Mouse (Mus musculus) R1 (cell line): ENCODE results near the gene Hyal2.

Experiments used
- DNase-seq: peaks from one replicate; pipeline ENCODE4 v3.0.0-alpha.2; 2018; ENCODE audit warnings: low read depth, low spot score

Gene Hyal2

DNA sequence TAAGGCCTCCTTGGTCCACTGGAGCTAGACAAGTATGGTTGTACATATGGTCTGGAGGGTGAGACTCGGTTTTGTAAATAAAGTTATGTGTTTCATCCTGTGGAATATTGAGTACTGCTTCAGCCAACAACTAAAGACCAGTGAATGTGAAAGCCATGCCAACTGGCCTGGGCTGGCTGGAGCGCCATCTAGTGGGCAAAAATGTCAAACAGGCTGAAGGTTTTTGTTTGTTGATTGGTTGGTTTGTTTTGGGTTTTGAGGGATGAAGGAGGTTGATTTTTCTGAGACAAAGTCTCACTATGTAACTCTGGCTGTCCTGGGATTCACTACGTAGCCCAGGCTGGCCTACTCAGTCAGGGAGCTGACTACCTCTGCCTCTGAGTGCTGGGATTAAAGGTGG is 22.1 kb upstream of the Hyal2 start:
- DNase-seq, result peak; percentile 80

DNA sequence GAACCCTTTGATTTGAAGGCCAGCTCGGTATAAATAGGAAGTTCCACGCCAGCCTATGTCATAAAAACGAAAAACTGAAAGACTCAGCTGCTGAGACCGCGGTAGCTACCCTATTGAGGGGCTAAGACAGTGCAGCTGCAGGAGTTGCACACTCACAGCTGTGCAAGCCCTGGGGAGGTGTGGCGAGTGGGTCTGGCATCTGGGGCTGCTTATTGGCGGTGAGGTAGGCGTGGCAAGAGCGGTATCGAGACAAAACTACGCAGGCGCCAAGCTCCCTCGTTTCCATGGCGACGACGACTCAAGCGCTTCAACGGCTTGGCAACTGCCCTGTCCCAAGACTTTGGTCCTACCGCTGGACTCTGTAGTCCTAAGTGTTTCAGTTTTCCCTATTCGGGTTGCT is 20.7 kb upstream of the Hyal2 start, which contains the start of gene Zmynd10:
Zmynd10 (plus strand) TSS at position 273 of the 400 bp plus-strand sequence.
- peak; percentile 94 for DNase-seq

DNA sequence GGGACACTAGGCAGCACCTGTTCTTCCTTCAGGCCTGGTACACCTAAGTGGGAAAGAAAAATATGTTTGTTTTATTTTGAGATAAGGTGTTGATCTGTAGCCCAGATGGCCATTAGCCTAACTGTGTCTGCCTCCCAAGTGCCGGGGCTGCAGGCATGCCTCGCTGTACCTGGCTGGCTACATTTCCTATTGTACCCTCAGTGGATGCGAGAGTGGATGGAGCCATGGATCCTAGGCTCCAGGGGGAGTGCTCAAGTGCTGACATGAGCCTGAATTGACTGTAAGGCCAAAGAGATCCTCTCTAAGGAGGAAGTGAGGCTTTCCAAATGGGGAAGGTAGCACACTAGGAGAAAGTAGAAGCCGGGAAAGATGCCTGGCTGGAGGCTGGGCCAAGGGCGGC is 19.8 kb upstream of the Hyal2 start:
- no peak for DNase-seq

DNA sequence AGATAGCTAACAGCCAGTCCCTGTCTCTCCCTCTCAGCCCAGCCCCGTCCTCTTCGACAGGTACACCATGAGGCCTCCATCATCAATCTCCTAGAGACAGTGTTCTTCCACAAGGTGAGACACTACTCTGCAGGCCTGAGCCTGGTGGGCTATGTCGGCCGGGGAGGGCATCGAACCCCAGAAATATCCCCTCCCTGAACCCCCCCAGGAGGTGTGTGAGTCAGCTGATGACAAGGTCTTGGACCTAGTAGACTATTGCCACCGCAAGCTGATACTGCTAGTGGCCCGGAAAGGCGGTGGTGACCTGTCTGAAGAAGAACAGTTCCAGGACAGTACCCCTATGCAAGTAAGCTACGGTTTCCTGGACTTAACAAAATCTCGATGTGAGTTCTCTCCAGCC is 18.9 kb upstream of the Hyal2 start:
- no peak for DNase-seq

DNA sequence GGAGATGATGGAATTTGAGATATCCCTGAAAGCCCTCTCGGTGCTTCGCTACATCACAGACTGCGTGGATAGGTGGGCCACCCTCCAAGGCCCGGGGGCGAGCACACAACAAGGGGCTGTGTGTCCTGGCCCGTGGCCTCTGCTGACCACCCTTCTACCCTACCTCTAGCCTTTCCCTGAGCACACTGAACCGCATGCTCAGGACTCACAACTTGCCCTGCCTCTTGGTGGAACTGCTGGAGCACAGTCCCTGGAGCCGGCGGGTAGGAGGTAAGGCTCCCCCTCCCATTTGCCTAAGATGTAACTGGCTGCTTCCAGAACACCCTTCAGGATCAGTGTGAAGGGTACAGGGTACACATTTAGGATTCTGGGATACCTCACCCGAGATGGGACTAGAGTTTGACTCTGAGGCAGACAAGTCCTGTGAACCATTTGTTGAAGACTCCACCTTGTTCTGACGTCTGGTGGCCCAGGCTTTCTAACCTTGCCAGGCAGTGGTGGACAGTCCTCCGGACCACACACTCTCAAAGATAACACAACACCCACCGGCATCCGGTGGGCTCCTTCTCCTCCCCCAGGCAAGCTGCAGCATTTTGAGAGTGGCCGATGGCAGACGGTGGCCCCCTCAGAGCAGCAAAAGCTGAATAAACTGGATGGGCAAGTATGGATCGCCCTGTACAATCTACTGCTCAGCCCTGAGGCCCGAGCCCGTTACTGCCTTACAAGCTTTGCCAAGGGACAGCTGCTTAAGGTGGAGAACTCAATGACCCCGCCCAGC is 18.3 kb upstream of the Hyal2 start:
- DNase-seq, result no peak

DNA sequence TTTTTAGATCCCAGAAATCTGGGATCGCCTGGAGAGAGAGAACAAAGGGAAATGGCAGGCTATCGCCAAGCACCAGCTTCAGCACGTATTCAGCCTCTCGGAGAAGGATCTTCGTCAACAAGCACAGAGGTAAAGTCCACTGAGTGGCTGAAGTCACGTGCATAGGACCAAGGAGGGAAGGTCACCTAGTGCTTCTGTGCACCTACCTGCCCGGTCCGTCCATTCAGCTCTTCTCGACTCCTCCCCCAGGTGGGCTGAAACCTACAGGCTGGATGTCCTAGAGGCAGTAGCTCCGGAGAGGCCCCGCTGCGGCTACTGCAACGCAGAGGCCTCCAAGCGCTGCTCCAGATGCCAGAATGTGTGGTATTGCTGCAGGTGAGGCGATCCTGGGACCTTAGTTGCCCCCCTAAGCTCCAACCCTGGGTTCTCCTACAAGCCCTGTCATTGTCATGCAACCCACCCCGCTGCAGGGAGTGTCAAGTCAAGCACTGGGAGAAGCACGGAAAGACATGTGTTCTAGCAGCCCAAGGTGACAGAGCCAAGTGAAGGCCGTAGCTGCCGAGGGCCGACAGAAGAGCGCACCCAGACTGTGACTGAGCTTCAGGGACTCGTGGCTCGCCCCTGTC is 17.1 kb upstream of the Hyal2 start:
- DNase-seq, result peak; percentile 60

DNA sequence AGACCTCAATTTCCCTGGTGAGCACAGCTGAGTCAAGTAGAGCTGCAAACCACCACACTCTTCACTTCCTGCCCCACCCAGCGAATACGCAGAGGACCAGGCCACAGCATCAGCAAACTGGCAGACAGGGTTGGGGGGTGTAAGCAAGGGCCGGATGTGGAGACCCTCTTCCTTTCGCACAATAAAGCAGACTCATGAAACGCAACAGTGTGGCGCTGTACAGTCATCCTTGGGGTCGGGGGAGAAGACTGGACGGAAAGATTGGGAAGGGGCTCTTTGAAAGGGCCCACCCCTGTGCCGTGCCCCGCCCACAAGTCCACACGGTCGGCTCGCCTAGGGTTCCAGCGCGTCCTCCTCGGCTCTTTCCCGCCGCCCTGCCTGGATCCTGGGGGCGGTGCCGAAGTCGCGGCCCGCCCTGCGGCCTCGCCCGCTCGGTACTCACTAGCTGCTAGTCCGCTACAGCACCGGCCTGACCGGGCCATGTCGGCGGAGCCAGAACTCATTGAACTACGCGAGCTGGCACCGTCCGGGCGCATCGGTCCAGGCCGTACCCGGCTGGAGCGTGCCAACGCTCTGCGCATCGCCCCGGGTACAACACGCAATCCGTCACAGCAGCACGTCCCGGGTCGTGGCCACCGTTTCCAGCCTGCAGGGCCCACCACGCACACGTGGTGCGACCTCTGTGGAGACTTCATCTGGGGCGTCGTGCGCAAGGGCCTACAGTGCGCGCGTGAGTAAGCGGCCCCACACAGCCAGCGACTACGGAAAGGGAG is 16.4 kb upstream of the Hyal2 start, which contains the start of gene Rassf1:
Rassf1 (plus strand) TSS at position 439 of the 773 bp plus-strand sequence.
- DNase-seq, result peak; percentile 68

DNA sequence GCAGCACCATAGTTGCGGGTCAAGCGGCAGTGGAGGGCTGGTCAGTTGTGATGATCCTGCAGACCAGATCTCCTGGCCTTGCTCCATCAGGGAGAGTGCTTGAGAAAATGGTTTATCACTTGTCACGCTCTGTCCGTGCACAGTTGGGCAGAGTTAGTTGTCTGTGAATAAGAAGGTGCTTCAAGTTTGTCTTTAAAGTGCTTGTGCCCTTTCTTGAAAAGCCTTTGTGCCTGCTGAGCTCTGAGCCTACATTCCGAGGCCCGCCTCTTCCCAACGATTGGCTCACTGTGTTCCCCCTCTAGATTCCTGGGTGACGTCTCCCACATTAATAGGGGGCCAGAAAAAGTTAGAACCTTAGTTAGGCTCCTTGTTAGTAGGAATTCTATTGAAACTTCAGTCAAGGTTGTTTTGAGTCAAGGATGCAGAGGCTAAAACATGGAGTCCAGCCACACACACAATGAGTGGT is 15.8 kb upstream of the Hyal2 start:
- DNase-seq, result no peak

DNA sequence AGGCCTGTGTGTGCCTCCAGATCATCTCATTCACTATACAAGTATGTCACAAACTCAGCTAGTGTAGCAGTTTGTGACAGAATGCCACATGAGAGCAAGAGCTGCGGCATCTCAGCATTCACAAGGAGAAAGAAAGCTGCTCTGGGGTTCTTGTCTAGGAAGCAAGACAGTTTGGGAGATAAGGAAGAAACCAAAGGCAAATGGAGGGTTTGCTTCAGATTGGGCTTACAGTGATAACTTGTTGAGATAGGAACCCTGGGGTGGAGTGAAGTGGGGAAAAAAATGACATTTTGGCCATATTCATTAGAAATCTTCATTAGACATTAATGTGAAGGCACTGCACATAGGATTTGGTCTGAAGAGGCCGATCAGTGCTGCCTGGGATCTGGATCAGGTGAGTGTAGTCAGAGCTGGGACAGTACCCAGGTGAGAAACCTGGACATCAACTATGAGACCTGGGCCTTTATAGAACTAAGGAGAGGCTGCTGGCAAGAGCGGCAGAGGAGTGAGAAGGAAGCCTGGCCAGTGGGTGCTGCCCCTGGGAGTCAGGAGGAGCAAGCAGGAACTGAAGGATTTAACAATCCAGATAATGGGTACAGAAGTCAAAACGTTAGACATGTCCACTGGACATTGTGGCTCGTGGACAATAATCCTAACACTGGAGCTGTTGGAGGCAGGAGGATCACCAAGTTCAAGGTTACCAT is 14.9 kb upstream of the Hyal2 start:
- DNase-seq, result no peak

DNA sequence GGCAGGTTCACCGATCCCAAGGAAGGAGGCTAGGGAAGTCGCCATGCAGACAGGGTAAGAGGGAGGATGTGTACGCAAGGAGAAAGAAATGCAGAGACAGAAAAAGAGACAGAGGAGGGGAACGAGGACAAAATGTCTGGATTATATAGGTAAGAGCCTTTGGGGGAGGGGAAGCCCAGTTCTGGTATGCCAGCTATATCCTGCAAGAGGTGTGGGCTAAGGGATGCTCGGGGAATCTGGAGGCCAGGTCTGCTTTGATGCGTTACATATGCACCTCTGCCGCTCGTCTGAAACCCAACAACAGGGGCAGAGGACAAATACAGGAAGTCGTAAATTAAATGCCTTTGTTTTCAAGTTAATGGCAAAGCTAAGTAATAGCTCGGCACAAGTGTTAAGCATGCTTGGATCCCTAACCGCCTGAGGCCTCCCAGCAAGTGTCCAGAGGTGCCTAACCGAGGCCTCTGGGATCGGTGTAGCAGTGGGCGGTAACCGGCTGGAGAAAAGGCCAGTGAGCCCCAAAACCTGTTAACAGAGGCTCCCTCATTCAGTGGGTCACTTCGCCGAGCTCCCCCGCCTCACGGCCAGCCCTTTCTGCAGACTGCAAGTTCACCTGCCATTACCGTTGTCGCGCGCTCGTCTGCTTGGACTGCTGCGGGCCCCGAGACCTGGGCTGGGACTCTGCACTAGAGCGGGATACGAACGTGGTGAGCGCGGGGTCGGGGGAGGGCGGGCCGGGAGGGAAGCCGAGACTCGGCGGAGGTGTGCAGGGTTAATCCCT is 14.0 kb upstream of the Hyal2 start:
- DNase-seq, result no peak

DNA sequence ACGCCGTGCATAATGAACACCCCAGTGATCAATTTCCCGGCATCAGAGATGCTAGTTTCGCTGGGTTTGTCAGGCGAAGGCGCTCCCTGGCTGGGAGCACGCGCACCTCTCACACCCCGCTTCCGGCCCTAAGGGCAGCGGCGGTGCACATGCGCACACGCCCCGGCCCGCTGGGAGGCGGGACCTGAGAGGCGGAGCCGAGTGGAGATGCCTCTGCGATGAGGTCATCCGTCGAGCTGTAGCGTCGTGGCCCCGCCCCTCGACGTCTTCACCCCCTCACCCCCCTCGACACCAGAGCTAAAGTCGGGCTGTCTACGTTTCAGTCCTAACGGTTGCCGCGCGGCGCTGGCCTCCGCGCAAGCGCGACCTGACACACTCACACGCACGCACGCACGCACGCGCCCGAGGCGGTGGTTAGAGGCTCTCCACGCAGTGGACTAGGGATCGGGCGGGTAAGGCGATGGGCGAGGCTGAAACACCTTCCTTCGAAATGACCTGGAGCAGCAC is 13.4 kb upstream of the Hyal2 start:
- DNase-seq, result peak; percentile 98

DNA sequence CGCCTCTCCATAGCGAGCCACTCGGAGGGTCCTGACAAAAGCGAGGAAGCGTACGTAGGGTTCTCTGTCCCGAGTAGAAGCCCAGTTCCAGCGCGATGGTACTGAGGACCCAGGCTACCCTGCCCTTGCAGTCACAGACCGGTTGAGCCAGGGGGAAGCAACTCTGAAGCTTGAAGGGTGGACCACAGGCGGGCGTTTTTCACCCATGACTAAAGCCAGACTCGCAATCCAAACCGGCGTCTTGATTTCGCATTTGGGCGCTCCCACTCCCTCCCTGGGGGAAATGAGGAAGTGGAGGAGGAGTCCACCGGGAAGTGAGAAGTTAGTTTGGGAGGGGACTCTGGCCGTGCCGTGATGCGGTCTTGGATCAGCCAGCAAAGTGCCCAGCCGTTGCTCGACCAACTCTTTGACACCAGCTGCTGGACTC is 12.7 kb upstream of the Hyal2 start:
- DNase-seq, result peak; percentile 77

DNA sequence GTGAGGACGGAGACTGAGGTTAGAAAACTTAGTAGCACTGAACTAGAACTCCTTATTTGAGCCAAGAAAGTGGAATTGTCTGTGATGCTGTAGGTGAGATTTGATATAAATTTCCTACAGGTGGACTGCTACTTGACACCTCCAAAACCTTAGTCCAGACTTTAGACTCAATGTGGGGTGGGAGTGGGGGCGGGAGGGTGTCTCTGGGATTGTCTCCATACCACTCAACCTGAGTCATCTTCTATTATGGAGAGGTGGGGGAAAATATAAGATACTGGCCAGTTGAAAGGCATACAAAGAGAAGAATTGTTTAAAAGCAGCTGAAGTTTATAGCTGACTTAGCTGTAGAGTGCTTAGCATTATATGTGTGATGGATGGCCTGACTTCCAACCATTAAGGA is 12.0 kb upstream of the Hyal2 start:
- no peak for DNase-seq

DNA sequence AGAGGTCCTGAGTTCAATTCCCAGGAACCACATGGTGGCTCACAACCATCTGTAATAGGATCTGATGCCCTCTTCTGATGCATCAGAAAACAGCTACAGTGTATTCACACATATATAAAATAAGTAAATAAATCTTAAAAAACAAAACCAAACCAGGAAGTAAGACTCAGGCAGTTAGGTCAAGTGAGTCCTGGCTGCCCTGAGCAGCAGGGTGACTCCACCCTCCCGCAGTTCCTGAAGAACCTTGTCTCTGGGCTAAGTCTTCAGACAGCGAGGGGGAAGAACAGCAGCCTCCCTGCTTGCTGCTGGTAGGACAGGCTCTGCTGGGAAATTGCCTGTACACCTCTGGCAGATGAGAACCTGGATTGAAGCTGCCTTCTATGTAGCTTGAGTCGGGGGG is 11.4 kb upstream of the Hyal2 start:
- DNase-seq, result no peak

DNA sequence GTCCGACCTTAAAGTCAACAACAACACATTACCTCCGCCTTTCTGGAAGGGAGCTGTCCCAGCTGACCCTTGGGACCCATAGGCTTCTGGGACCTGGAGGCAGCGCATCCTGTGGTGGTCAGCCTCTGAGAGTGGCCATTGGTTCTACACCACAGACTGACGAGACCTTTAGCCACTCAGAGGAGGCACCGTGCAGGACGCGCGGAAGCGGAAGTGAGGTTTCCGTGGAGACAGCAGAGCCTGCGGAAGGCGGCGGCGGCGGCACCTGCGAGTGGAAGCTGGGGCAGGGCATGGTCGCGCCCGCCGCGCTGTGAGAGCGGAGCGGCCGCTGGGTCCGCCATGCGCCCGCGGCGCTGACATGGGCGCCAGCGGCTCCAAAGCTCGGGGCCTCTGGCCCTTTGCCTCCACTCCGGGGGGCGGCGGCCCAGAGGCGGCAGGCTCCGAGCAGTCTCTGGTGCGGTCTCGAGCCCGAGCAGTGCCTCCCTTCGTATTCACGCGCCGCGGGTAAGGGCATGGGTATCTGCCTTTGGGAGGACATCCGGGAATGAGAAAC is 4.6 kb upstream of the Hyal2 start, which contains the start of gene Tusc2:
Tusc2 (plus strand) TSS at position 227 of the 553 bp plus-strand sequence.
- peak; percentile 97 for DNase-seq

DNA sequence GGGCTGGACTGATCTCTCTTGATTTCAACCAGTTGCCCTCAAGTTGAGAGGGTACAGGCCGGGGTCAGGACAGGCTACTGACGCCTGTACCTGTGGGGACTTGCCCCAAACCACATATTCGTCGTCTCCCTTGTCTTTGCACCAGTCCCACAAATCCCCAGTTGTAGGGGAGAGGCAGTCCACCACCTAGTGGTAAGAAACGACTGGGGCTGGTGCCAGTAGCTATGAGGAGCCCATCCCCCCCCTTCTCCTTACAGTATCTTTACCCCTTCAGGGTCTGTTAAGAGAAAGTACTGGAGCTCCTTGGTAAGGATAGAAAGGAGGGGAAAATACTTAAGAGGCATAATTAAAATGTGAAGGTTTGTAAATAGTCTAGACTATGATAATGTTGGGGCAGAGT is 2.2 kb upstream of the Hyal2 start:
- peak; percentile 43 for DNase-seq

DNA sequence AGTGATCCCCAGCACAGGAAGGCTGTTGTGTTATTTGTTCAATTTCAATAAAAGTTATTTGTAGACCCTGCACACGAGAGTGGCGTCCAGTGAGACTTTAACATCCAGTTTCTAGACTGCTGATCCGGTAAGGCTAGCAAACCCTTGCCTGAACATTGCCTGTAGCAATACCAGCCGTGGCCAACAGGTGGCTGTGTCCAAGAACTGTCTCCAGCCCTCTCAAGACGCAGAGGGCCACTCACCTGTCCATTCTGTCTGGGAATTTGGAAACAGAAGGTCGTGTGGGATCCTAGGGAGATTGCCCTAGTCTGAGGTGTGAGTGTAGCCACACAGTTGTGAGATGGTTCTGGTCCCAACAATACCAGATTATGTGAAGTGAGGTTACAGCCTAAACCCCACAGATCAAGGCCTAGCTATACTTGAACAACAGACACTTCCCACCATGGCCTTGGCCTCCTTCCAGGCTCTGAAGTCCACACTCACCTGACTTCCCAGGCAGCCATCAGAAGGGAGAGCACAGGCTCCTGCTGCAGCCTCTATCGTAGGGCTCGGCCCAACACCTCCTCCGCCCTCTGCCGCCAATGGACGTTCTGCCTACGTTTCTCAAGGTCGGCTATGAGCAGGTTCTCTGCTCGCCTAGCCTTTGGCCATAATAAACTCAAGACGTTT is 1.6 kb upstream of the Hyal2 start:
- DNase-seq, result peak; percentile 69

DNA sequence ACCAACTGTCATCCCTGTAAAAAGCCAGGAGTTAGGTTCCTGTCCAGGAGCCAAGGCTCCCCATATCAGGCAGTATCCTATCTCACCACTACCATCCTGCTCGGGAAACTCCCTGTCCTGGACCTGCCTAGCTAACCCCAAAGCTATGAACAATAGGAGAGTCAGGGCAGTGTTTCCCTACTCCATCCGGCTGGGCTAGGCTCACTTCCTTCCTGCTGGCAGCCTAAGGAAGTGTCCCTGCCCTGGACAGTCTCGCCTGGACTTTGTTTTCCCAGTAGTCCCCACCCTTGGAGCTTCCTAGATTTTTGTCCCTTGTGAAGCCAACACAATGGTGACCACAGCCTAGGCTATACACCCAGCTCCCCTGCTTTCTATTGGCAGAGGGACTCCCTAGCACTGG is 890 bp upstream of the Hyal2 start:
- DNase-seq, result no peak
